8 mouse cellular contexts compared by ENCODE assay signal in the genomic region with DNA sequence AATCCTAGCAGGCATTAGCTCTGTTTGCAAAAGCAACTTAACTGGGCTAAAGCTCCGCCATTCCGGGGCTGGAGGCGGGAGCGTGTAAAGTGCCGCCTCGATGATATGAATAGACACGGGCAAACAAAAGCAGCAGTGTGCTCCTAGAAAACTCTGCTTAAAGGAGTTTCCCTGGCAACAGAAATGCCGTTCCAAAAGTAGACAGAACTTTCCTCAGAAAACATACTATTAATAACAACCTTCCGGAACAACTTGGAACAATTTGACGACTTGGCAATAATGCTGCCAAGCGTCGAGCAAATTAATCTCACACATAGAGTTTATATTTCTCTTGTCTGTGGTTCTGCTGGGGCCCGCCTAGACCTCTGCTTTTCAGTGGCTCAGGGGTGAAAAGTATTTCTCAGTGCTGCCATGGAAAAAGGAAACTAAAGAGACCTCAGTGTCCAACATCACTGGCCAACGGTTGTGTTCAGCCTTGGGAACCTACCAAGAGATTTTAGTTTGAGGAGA.
DNase-seq lines count a peak whose midpoint lies in the region; ATAC-seq lines count a peak whose summit lies in the region.

No protein-coding gene starts in this region.

- H3K4me1 ChIP-seq in forebrain, embryonic 10.5 days = peaks cover 26% of the 10 kb centered on the region
- H3K4me1 ChIP-seq in heart, embryonic 13.5 days = peaks cover 19% of the 10 kb centered on the region
- H3K4me1 ChIP-seq in kidney, embryonic 15.5 days = peaks cover 9% of the 10 kb centered on the region
- peaks cover 18% of the 10 kb centered on the region for H3K4me1 ChIP-seq in limb, embryonic 10.5 days

- no peaks in the 10 kb centered on the region for H3K27me3 ChIP-seq in forebrain, embryonic 10.5 days (ENCODE audit: poor library complexity, severe bottlenecking)
- H3K27me3 ChIP-seq in heart, embryonic 13.5 days (replicated peaks) = no peaks in the 10 kb centered on the region
- no peaks in the 10 kb centered on the region for H3K27me3 ChIP-seq in kidney, embryonic 15.5 days
- no peaks in the 10 kb centered on the region for H3K27me3 ChIP-seq in limb, embryonic 10.5 days (ENCODE audit: low read depth, poor library complexity, severe bottlenecking)

- peak overlapping the region; percentile 20; the same call in 1 of the 2 replicates for H3K4me3 ChIP-seq in forebrain, embryonic 10.5 days
- H3K4me3 ChIP-seq in heart, embryonic 13.5 days = peak overlapping the region; percentile 31
- peak overlapping the region; percentile 3; the same call in 1 of the 2 replicates for H3K4me3 ChIP-seq in kidney, embryonic 15.5 days (replicated peaks)
- no peak overlapping the region for H3K4me3 ChIP-seq in limb, embryonic 10.5 days

- H3K36me3 ChIP-seq in forebrain, embryonic 10.5 days (replicated peaks) = no peaks in the 10 kb centered on the region
- H3K36me3 ChIP-seq in heart, embryonic 13.5 days = no peaks in the 10 kb centered on the region
- no peaks in the 10 kb centered on the region for H3K36me3 ChIP-seq in kidney, embryonic 15.5 days
- H3K36me3 ChIP-seq in limb, embryonic 10.5 days = no peaks in the 10 kb centered on the region

- no peaks in the 10 kb centered on the region for H3K9me3 ChIP-seq in forebrain, embryonic 10.5 days
- H3K9me3 ChIP-seq in heart, embryonic 13.5 days = no peaks in the 10 kb centered on the region
- no peaks in the 10 kb centered on the region for H3K9me3 ChIP-seq in kidney, embryonic 15.5 days (replicated peaks)
- H3K9me3 ChIP-seq in limb, embryonic 10.5 days (replicated peaks) = no peaks in the 10 kb centered on the region

- peak; percentile 12 for DNase-seq in cerebellum, adult 11-12 months
- DNase-seq in forebrain, embryonic 10.5 days (ENCODE audit: extremely low spot score, low spot score) = peak; percentile 61
- DNase-seq in limb, embryonic 10.5 days (ENCODE audit: low spot score) = peak; percentile 53
- peak; percentile 3 for DNase-seq in ovary, postnatal 14 days (ENCODE audit: low spot score)
- no peak for DNase-seq in urinary bladder, postnatal 10 days (ENCODE audit: low spot score)

- H3K27ac ChIP-seq in forebrain, embryonic 10.5 days = peak overlapping the region; percentile 91
- peak overlapping the region; percentile 83 for H3K27ac ChIP-seq in heart, embryonic 13.5 days (replicated peaks)
- H3K27ac ChIP-seq in kidney, embryonic 15.5 days = no peak overlapping the region; the same call in 1 of the 2 replicates
- H3K27ac ChIP-seq in limb, embryonic 10.5 days = peak overlapping the region; percentile 78

- 32% methylated on average over 14 of the region's 14 CpGs for WGBS in forebrain, embryonic 10.5 days
- WGBS in heart, embryonic 13.5 days = 31% methylated on average over 14 of the region's 14 CpGs
- 31% methylated on average over 14 of the region's 14 CpGs for WGBS in kidney, embryonic 15.5 days
- WGBS in limb, embryonic 10.5 days = 71% methylated on average over 14 of the region's 14 CpGs

- ATAC-seq in cerebellum, adult (ENCODE audit: insufficient number of reproducible peaks, low FRiP score, low TSS enrichment) = no peak
- ATAC-seq in heart, embryonic 13.5 days (ENCODE audit: extremely low read depth, insufficient number of reproducible peaks, low FRiP score, low TSS enrichment) = no peak
- ATAC-seq in kidney, embryonic 15.5 days (replicated peaks; ENCODE audit: low FRiP score) = 0 out of 2 replicates have a peak, but pooled peaks have one; percentile 49

- H3K4me2 ChIP-seq in heart, embryonic 13.5 days = peak overlapping the region; percentile 63
- H3K4me2 ChIP-seq in kidney, embryonic 15.5 days = peak overlapping the region; percentile 43

- H3K9ac ChIP-seq in heart, embryonic 13.5 days = peak overlapping the region; percentile 42; the same call in 1 of the 2 replicates
- no peak overlapping the region for H3K9ac ChIP-seq in kidney, embryonic 15.5 days
